Mouse (Mus musculus) lung, adult 2 months (tissue): ENCODE data around the gene Man2a1. TPM values are rescaled to one million over a fixed set of nuclear protein-coding genes. Genes with fewer than 3 reads are reported as not detected.

Experiments
- DNase-seq: peaks from one replicate; pipeline ENCODE4 v3.0.0; 2022
- H3K4me1 ChIP-seq: fragments of 200-500 bp; 2 replicates; pipeline ENCODE4 v1.6.1; 2011; ENCODE audit warnings: low read length; ENCODE audit not compliant: control insufficient read depth, insufficient read depth
- H3K4me3 ChIP-seq: fragments of 200-500 bp; replicated peaks from 2 replicates; pipeline ENCODE3; 2011; ENCODE audit warnings: low read depth, mild to moderate bottlenecking, control low read depth, low read length; ENCODE audit errors: extremely low read depth
- CTCF ChIP-seq: fragments of 200-500 bp; IDR thresholded peaks from 2 replicates; pipeline ENCODE4 v1.5.1; 2011; ENCODE audit warnings: mild to moderate bottlenecking, low read length, control low read depth; ENCODE audit not compliant: insufficient read depth
- POLR2A ChIP-seq: fragments of 200-500 bp; IDR thresholded peaks from 2 replicates; pipeline ENCODE4 v1.6.1; 2011; ENCODE audit warnings: low read depth, mild to moderate bottlenecking, control low read depth, low read length, borderline replicate concordance; ENCODE audit errors: extremely low read depth
- WGBS: fragments of 180-500 bp; shearing (Covaris S2); methylation state at CpG from one replicate; pipeline ENCODE4 v1.1.7; 2018; 5-methylcytosine and 5-hydroxymethylcytosine counted together
- polyA plus RNA-seq: library from polyadenylated mRNA; depleted of rRNA; stranded (reverse); fragments of >200 nt; gene quantifications from 2 replicates; pipeline ENCODE4 v1.2.3, GENCODE M21; 2012

Gene Man2a1
- polyA plus RNA-seq, 1 experiment: 16.9 TPM

DNA sequence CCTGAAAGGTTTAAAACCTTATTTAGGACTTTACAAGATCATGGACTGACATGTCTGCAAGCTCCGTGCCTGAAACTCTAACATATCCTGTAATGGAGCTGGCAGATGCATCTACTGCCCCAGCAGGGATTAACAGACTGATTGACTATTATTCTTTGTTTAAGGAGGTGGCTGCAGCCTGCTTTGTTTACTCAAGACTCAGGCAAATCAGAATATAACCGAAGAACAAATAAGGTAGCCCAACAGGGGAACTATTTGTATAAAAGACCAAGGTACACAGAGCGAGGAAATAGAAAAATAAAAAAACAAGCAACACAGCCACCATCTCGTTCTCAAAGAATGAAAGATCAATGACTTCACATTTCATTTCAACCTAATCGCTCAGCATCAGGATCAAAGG lies 23.1 kb upstream of the Man2a1 start:
- 35% methylated on average over 5 of the region's 5 CpGs for WGBS
- no peak for DNase-seq
- TF ChIP-seq POLR2A: no peak
- no peak for TF ChIP-seq CTCF
- H3K4me3 ChIP-seq: no peak overlapping the region
- H3K4me1 ChIP-seq: peaks cover 5% of the 10 kb centered on the region; the same call in 1 of the 2 replicates

DNA sequence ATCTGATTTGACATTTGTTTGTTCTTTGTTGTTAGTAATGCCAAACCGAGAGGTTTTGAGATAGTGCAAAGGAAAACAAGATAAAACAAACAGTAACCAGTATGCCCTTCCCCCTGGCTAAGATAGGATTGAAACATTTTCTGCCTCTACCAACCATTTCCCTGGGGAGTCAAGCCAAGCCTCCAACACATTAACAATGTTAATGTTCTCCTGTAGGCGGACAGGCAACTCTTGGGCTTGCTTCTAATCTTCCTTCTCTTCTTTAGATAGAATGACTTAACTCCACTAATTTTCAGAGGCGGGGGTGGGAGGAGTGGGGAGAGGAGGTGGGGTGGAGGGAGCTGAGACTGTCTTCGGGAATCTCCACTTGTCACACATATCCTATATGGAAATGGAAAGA lies 22.2 kb upstream of the Man2a1 start:
- DNase-seq: no peak
- Histone ChIP-seq H3K4me3 (no peak overlapping the region), H3K4me1 (peaks cover 5% of the 10 kb centered on the region; the same call in 1 of the 2 replicates)
- TF ChIP-seq CTCF: no peak
- TF ChIP-seq POLR2A: no peak
- WGBS: 28% methylated on average over 4 of the region's 4 CpGs

DNA sequence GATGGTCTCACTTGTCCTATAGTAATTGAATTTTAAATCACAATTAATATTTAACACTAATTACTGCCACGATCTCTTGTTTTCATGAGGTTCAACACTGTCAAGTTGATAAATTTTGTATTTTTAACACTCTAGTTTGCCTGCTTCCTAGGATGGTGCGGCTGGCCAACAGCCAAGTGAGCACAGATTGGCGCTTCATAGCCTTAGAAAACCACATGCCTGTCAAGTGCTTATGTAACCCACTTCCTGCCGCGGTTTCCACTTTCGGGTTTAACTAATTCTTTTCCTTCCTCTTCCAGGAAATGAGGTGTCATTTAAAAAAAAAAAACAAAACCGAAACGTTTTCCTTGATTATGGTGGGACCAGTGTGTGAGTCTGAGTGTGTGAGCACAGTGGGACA lies 20.8 kb upstream of the Man2a1 start:
- H3K4me3 ChIP-seq: no peak overlapping the region
- WGBS: 22% methylated on average over 8 of the region's 8 CpGs
- no peak for DNase-seq
- TF ChIP-seq POLR2A (no peak), CTCF (no peak)
- peaks cover 5% of the 10 kb centered on the region; the same call in 1 of the 2 replicates for H3K4me1 ChIP-seq

DNA sequence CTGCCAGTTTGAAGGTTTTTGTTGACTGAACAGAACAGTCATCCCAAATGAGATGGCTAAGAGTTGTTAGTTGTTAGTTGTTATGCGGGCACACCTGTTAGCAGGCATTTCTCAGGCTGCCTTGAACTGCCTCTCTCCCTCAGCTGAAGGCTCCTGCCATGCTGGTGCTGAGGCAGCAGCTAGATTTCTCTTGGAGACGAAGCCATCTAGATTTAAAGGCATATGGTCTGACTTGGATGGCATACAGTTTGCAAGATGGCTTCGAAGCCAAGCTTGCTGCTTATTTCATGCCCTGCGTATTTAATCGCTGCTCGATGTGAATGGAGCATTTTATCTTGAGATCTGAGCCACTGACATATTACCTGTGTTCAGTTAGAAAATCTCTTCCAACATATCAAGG lies 19.4 kb upstream of the Man2a1 start:
- WGBS: 94% methylated on average over 6 of the region's 6 CpGs

DNA sequence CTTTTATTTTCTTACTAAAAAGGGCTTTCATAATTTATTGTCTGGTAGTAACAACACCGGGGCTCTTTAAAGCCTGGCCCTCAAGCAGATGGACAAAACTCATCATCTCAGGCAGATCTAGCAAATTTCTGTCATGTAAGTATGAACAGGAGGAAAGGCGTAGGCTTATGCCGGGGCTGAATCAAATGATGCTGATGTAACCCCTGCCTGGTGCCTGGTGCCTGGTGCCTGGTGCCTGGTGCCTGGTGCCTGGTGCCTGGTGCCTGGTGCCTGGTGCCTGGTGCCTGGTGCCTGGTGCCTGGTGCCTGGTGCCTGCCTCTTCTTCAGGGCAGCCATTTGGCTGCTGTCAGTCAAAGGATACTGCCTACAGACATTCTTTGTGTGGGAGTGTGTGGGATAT lies 18.6 kb upstream of the Man2a1 start:
- TF ChIP-seq CTCF (no peak), POLR2A (no peak)
- WGBS: 97% methylated on average over 3 of the region's 3 CpGs
- peaks cover 5% of the 10 kb centered on the region; the same call in 1 of the 2 replicates for H3K4me1 ChIP-seq
- H3K4me3 ChIP-seq: no peak overlapping the region
- no peak for DNase-seq

More for the DNA sequence above, 19.4 kb upstream of the Man2a1 start:
- no peak for DNase-seq
- TF ChIP-seq POLR2A (no peak), CTCF (no peak)
- peaks cover 5% of the 10 kb centered on the region; the same call in 1 of the 2 replicates for H3K4me1 ChIP-seq
- no peak overlapping the region for H3K4me3 ChIP-seq

DNA sequence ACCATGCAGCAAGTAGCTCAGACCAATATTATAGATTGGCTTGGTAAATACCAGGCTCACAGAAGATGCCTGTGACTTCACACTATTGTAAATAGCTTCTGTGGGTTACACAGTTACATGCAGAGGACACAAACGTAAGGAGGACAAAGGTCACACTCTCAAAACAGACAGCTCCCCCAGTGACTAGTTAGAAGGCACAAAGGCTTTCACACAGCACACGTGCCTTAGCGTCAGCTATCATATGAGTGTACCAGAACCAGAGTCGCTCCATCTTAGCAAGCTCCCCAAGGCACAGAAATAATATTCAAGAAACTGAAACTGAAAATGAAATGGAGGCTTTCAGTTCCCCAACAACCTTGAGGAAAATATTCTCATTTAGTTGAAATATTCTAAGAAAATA lies 10.1 kb upstream of the Man2a1 start:
- 58% methylated on average over 4 of the region's 4 CpGs for WGBS
- H3K4me1 ChIP-seq: no peaks in the 10 kb centered on the region
- no peak for DNase-seq
- no peak for TF ChIP-seq CTCF
- no peak overlapping the region for H3K4me3 ChIP-seq

DNA sequence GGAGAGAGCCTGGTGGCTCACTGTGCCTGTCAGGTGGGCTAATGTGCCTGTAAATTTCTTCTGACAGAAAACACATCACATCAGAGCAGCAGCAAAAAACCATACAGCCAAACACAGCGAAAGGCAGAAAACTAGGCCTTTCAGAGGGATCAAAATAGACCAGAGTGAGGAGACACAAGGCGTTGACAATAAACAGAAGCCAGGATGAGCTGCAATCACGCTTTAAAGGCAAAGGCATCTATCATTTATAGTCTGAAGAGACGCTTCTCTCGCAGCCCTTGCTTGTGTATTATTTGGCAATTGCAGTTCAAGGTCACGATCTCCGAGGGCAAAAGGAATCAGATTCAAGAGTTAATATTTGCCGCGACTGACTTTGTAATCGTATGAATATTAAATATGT lies 9.2 kb upstream of the Man2a1 start:
- H3K4me3 ChIP-seq: no peak overlapping the region
- TF ChIP-seq CTCF (no peak), POLR2A (no peak)
- DNase-seq: no peak
- WGBS: 75% methylated on average over 10 of the region's 10 CpGs
- no peaks in the 10 kb centered on the region for H3K4me1 ChIP-seq

DNA sequence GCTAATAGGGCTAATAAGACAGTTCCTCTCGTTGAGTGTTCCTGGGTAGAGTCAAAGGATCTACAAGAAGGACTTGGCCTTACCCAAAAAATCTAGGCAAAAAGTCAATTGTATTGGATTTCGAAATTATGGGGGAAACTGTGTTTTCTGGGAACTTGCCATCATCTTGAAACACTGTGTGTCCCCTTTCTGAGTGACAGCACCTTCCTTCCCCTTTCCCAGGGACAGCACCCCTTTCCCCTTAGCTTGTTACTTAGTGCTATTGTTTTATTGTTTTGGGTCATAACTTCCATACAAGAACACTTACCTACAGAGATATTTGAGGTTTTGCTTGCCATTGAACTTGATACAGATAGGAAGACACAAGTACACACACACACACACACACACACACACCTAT lies 8.2 kb upstream of the Man2a1 start:
- 56% methylated on average over 2 of the region's 2 CpGs for WGBS

DNA sequence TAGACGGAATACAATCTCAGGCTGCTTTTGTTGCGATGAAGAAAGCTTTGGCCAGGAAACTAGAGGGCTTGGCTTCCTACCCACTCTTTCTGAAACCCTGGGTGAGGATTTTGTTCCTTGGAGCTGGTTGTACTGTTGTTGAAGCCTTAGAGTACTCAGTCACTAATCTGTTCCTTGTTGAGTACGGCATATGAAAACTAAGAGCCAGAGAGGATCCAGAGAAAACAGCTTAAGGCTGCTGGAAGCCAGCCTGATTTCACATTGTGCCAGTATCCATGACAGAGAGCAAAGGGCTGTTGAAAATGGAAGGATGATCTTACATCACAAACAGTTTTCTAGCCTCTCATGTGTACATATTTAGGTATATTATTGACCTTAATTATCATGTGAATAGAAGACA lies 7.7 kb upstream of the Man2a1 start:
- TF ChIP-seq CTCF: no peak
- TF ChIP-seq POLR2A: no peak
- Histone ChIP-seq H3K4me1 (no peaks in the 10 kb centered on the region), H3K4me3 (no peak overlapping the region)
- DNase-seq: no peak
- WGBS: 59% methylated on average over 3 of the region's 3 CpGs

More for the DNA sequence above, 8.2 kb upstream of the Man2a1 start:
- no peaks in the 10 kb centered on the region for H3K4me1 ChIP-seq
- no peak for DNase-seq
- no peak for TF ChIP-seq POLR2A
- TF ChIP-seq CTCF: no peak
- no peak overlapping the region for H3K4me3 ChIP-seq

DNA sequence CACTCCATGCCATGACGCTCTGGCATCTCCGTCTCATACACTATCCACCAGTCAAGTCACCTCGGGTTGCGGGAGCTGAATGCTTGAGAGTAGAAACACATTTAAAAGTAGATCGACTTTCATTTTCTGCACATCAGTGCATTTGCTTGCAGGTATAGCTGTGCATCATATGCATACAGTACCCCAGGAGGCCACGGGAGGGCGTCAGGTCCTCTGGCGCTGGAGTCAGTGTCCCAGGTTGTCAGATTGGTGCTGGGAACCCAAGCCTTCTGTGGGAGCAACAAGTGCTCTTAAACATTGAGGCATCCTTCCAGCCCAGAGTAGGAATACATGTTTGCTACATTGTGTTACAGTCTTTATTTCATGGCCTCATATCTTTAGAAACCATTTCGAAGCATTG lies 2.8 kb upstream of the Man2a1 start:
- Histone ChIP-seq H3K4me3 (no peak overlapping the region), H3K4me1 (peaks cover 2% of the 10 kb centered on the region; the same call in 1 of the 2 replicates)
- WGBS: 91% methylated on average over 9 of the region's 9 CpGs
- no peak for TF ChIP-seq CTCF
- TF ChIP-seq POLR2A: no peak
- no peak for DNase-seq

DNA sequence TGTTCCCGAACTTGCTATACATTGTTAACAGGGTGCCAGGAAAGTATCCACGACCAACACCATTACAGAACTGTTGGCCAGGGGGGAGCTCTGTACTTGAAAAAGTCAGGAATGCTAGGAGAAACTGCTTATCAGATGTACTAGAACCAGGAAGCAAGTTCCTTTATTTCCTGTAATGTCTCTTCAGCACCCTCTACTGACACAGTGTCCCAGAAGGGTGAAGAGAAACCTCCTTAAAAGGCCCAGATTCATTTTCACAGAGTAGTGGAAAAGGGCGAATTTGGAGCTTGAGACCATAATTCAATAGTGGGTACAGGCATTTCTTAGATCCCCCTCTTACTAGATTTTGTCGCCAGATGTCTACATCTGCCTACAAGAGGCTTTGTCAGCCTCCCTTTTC lies 620 bp upstream of the Man2a1 start:
- Histone ChIP-seq H3K4me3 (peak overlapping the region; percentile 58), H3K4me1 (peaks cover 14% of the 10 kb centered on the region)
- DNase-seq: no peak
- 16% methylated on average over 4 of the region's 4 CpGs for WGBS
- TF ChIP-seq POLR2A: no peak
- TF ChIP-seq CTCF: no peak
